Mouse (Mus musculus) liver, embryonic 13.5 days (tissue): Measurements from ENCODE around the gene Lamc1. TPM values are rescaled to one million over a fixed set of nuclear protein-coding genes. Genes with fewer than 3 reads are reported as not detected.
A peak's percentile ranks its signal among the peaks of the same experiment; 100 is the strongest.
"Not testable (repeated sequence)": the region's sequence is repeated elsewhere in the genome, so short reads cannot be mapped to it uniquely, and the experiment has no call there.

ENCODE experiments used
- ATAC-seq: fragments of 200-750 bp; cut with Nextera tagmentation; 2 replicates; pipeline ENCODE4 v1.8.0; 2017; ENCODE audit warnings: low read depth, mild to moderate bottlenecking, moderate number of reproducible peaks, moderate library complexity
- DNase-seq: peaks from one replicate; pipeline ENCODE4 v3.0.0; 2022
- H3K27ac ChIP-seq: fragments of 300-500 bp; sonication (generic); 2 replicates; pipeline ENCODE4 v1.5.1; 2015; ENCODE audit warnings: moderate library complexity, mild to moderate bottlenecking, inconsistent platforms
- H3K27me3 ChIP-seq: fragments of 300-500 bp; sonication (generic); 2 replicates; pipeline ENCODE4 v1.6.1; 2015; ENCODE audit warnings: mild to moderate bottlenecking, inconsistent platforms
- H3K36me3 ChIP-seq: fragments of 300-500 bp; sonication (generic); 2 replicates; pipeline ENCODE4 v1.6.1; 2015; ENCODE audit warnings: mild to moderate bottlenecking, inconsistent platforms
- H3K4me1 ChIP-seq: fragments of 300-500 bp; sonication (generic); replicated peaks from 2 replicates; pipeline ENCODE4 v1.6.1; 2015; ENCODE audit warnings: inconsistent platforms
- H3K4me2 ChIP-seq: fragments of 300-500 bp; sonication (generic); 2 replicates; pipeline ENCODE4 v1.6.1; 2015; ENCODE audit warnings: inconsistent platforms, mild to moderate bottlenecking, moderate library complexity
- H3K4me3 ChIP-seq: fragments of 300-500 bp; sonication (generic); replicated peaks from 2 replicates; pipeline ENCODE4 v1.5.1; 2015; ENCODE audit warnings: mild to moderate bottlenecking, inconsistent platforms
- H3K9ac ChIP-seq: fragments of 300-500 bp; sonication (generic); 2 replicates; pipeline ENCODE4 v1.6.1; 2015; ENCODE audit warnings: mild to moderate bottlenecking, inconsistent platforms
- H3K9me3 ChIP-seq: fragments of 300-500 bp; sonication (generic); replicated peaks from 2 replicates; pipeline ENCODE4 v1.6.1; 2016; ENCODE audit warnings: inconsistent platforms
- WGBS: fragments of 180-500 bp; shearing (Covaris S2); methylation state at CpG from one replicate; pipeline ENCODE4 v1.1.7; 2015; ENCODE audit not compliant: insufficient replicate concordance; 5-methylcytosine and 5-hydroxymethylcytosine counted together
- polyA plus RNA-seq: library from polyadenylated mRNA; unstranded; fragments of >200 nt; fragmentation: Nextera tagmentation; extraction: Ambion mirVana; gene quantifications from 2 replicates; pipeline ENCODE4 v1.2.1, GENCODE M21; 2015

The Lamc1 gene
- polyA plus RNA-seq, 1 experiment from 2014 or later: 7.2 TPM

GRCm38 (mm10) chr1:153312992-153313391 lies 19.6 kb downstream of the Lamc1 start:
- Histone ChIP-seq H3K4me1 (peaks cover 34% of the 10 kb centered on the region), H3K4me3 (no peak overlapping the region), H3K4me2 (no peak overlapping the region), H3K27me3 (no peaks in the 10 kb centered on the region), H3K9ac (no peak overlapping the region), H3K9me3 (no peaks in the 10 kb centered on the region), H3K27ac (no peak overlapping the region), H3K36me3 (no peaks in the 10 kb centered on the region)
- no peak for DNase-seq
- 45% methylated on average over 5 of the region's 5 CpGs for WGBS
- ATAC-seq: 0 out of 2 replicates have a peak, but pooled peaks have one; percentile 41

GRCm38 (mm10) chr1:153310190-153310589 lies 22.4 kb downstream of the Lamc1 start:
- H3K4me1 ChIP-seq: peaks cover 56% of the 10 kb centered on the region
- no peaks in the 10 kb centered on the region for H3K36me3 ChIP-seq
- H3K27me3 ChIP-seq: no peaks in the 10 kb centered on the region
- H3K4me2 ChIP-seq: no peak overlapping the region
- H3K27ac ChIP-seq: no peak overlapping the region
- H3K9ac ChIP-seq: no peak overlapping the region
- H3K4me3 ChIP-seq: no peak overlapping the region
- DNase-seq: no peak
- WGBS: 76% methylated on average over 5 of the region's 5 CpGs
- no peak for ATAC-seq
- H3K9me3 ChIP-seq: no peaks in the 10 kb centered on the region

- 57% methylated on average over 4 of the region's 4 CpGs for WGBS
- Histone ChIP-seq H3K27ac (no peak overlapping the region), H3K4me2 (no peak overlapping the region), H3K27me3 (no peaks in the 10 kb centered on the region), H3K4me3 (no peak overlapping the region), H3K36me3 (no peaks in the 10 kb centered on the region), H3K9me3 (no peaks in the 10 kb centered on the region), H3K9ac (no peak overlapping the region), H3K4me1 (peaks cover 57% of the 10 kb centered on the region)
- DNase-seq: no peak
- ATAC-seq: no peak
Measured at GRCm38 (mm10) chr1:153309310-153309709, 23.3 kb downstream of the Lamc1 start.

- DNase-seq: no peak
- no peak overlapping the region for H3K4me3 ChIP-seq
- 55% methylated on average over 10 of the region's 10 CpGs for WGBS
- H3K9ac ChIP-seq: no peak overlapping the region
- no peak for ATAC-seq
- H3K4me2 ChIP-seq: no peak overlapping the region
- H3K27ac ChIP-seq: 0 out of 2 replicates have a peak overlapping the region, but pooled peaks have one; percentile 2
- peaks cover 60% of the 10 kb centered on the region for H3K4me1 ChIP-seq
- H3K9me3 ChIP-seq: no peaks in the 10 kb centered on the region
- no peaks in the 10 kb centered on the region for H3K36me3 ChIP-seq
- no peaks in the 10 kb centered on the region for H3K27me3 ChIP-seq
Measured at GRCm38 (mm10) chr1:153308915-153309296, 23.7 kb downstream of the Lamc1 start.

- Histone ChIP-seq H3K27me3 (no peaks in the 10 kb centered on the region), H3K9me3 (no peaks in the 10 kb centered on the region), H3K4me1 (peaks cover 61% of the 10 kb centered on the region), H3K27ac (peak overlapping the region; percentile 2; the same call in 1 of the 2 replicates), H3K4me2 (peak overlapping the region; percentile 2; the same call in 1 of the 2 replicates), H3K4me3 (no peak overlapping the region), H3K36me3 (no peaks in the 10 kb centered on the region), H3K9ac (0 out of 2 replicates have a peak overlapping the region, but pooled peaks have one; percentile 0)
- 65% methylated on average over 9 of the region's 9 CpGs for WGBS
- ATAC-seq (no peak), DNase-seq (no peak)
Measured at GRCm38 (mm10) chr1:153308179-153308914, 24.2 kb downstream of the Lamc1 start.

- ATAC-seq: peak; percentile 58; the same call in 1 of the 2 replicates
- no peak overlapping the region for H3K4me3 ChIP-seq
- H3K4me1 ChIP-seq: peaks cover 63% of the 10 kb centered on the region
- H3K9me3 ChIP-seq: no peaks in the 10 kb centered on the region
- 53% methylated on average over 12 of the region's 12 CpGs for WGBS
- no peaks in the 10 kb centered on the region for H3K27me3 ChIP-seq
- H3K4me2 ChIP-seq: peak overlapping the region; percentile 2; the same call in 1 of the 2 replicates
- H3K36me3 ChIP-seq: no peaks in the 10 kb centered on the region
- peak; percentile 26 for DNase-seq
- peak overlapping the region; percentile 2; the same call in 1 of the 2 replicates for H3K27ac ChIP-seq
- 0 out of 2 replicates have a peak overlapping the region, but pooled peaks have one; percentile 0 for H3K9ac ChIP-seq
Measured at GRCm38 (mm10) chr1:153307509-153308178, 24.9 kb downstream of the Lamc1 start.

GRCm38 (mm10) chr1:153305728-153306127 lies 26.9 kb downstream of the Lamc1 start:
- H3K4me2 ChIP-seq, H3K27me3 ChIP-seq, H3K36me3 ChIP-seq, DNase-seq, H3K27ac ChIP-seq, H3K4me3 ChIP-seq, H3K9me3 ChIP-seq, ATAC-seq, H3K9ac ChIP-seq: not testable (repeated sequence)
- WGBS: 34% methylated on average over 9 of the region's 9 CpGs
- H3K4me1 ChIP-seq: peaks cover 48% of the 10 kb centered on the region

- DNase-seq, ATAC-seq: not testable (repeated sequence)
Measured at GRCm38 (mm10) chr1:153305249-153305648, 27.3 kb downstream of the Lamc1 start.

GRCm38 (mm10) chr1:153299436-153299835 lies 33.1 kb downstream of the Lamc1 start:
- not testable (repeated sequence) for H3K9me3 ChIP-seq, H3K4me1 ChIP-seq, DNase-seq, ATAC-seq, H3K4me3 ChIP-seq, H3K36me3 ChIP-seq, H3K27ac ChIP-seq, H3K27me3 ChIP-seq, H3K9ac ChIP-seq, H3K4me2 ChIP-seq
- 25% methylated on average over 5 of the region's 5 CpGs for WGBS

More at GRCm38 (mm10) chr1:153305249-153305648, 27.3 kb downstream of the Lamc1 start:
- not testable (repeated sequence) for H3K27me3 ChIP-seq, H3K4me3 ChIP-seq, H3K36me3 ChIP-seq, H3K9me3 ChIP-seq, H3K4me2 ChIP-seq, H3K9ac ChIP-seq, H3K27ac ChIP-seq
- H3K4me1 ChIP-seq: peaks cover 48% of the 10 kb centered on the region
- 83% methylated on average over 22 of the region's 22 CpGs for WGBS

- H3K9ac ChIP-seq, H3K36me3 ChIP-seq, H3K4me3 ChIP-seq, H3K4me1 ChIP-seq, DNase-seq, H3K27me3 ChIP-seq, H3K9me3 ChIP-seq, H3K4me2 ChIP-seq, ATAC-seq, H3K27ac ChIP-seq: not testable (repeated sequence)
- 74% methylated on average over 4 of the region's 4 CpGs for WGBS
Measured at GRCm38 (mm10) chr1:153297774-153298363, 34.7 kb downstream of the Lamc1 start.

- 71% methylated on average over 6 of the region's 6 CpGs for WGBS
- H3K36me3 ChIP-seq: no peaks in the 10 kb centered on the region
- no peak overlapping the region for H3K4me3 ChIP-seq
- no peaks in the 10 kb centered on the region for H3K9me3 ChIP-seq
- H3K9ac ChIP-seq: no peak overlapping the region
- H3K4me2 ChIP-seq: no peak overlapping the region
- no peaks in the 10 kb centered on the region for H3K27me3 ChIP-seq
- peaks cover 8% of the 10 kb centered on the region for H3K4me1 ChIP-seq
- ATAC-seq (no peak), DNase-seq (no peak)
- no peak overlapping the region for H3K27ac ChIP-seq
Measured at GRCm38 (mm10) chr1:153296035-153296434, 36.6 kb downstream of the Lamc1 start.
